Mouse (Mus musculus) urinary bladder, postnatal 25 days (tissue): ENCODE data around the gene Acacb.

ENCODE experiments used
- DNase-seq: peaks from one replicate; pipeline ENCODE4 v3.0.0; 2022; ENCODE audit warnings: low spot score

Acacb gene

GRCm38 (mm10) chr5:114135516-114135915 is 10.8 kb upstream of the Acacb start:
- no peak for DNase-seq

DNA sequence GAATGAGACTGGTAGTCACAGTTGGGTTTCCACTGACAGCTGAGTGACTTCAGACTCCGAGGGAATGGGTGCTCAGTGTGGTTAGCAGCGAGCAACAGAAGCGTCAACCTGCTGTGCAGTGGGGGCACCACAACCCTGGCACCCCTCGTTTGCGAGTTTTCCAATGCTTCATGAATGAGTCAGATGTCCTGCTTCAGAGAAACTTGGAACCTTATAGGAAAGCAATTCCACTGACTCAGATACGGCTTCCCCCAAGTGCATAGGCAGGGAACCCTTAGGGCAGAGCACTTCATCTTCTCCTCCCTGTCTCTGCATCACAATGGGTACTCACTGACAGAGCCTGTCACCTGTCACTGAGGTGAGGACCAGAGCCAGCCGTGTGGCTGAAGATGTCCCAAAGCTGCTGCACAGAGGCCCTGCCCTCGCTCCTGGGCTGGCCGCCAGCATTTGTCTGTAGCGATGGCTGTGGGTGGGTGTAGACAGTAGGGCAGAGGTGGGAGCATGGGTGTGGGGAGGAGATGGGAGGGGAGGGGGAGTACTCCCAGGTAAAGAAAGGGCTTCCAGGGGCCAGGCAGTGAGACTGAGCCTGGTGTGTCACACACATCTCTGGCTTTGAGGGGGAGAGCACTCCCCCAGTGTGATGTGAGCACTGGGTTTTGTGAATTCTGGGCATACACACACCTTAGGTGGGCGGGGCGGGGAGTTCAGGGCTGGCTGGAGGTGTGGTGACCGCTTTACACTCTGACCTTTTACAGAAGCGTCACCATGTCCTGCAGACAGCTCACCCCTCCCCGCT is 8.7 kb upstream of the Acacb start:
- DNase-seq, result no peak

GRCm38 (mm10) chr5:114138277-114139164 is 7.8 kb upstream of the Acacb start:
- no peak for DNase-seq

GRCm38 (mm10) chr5:114139175-114139574 is 7.2 kb upstream of the Acacb start:
- peak; percentile 43 for DNase-seq

DNA sequence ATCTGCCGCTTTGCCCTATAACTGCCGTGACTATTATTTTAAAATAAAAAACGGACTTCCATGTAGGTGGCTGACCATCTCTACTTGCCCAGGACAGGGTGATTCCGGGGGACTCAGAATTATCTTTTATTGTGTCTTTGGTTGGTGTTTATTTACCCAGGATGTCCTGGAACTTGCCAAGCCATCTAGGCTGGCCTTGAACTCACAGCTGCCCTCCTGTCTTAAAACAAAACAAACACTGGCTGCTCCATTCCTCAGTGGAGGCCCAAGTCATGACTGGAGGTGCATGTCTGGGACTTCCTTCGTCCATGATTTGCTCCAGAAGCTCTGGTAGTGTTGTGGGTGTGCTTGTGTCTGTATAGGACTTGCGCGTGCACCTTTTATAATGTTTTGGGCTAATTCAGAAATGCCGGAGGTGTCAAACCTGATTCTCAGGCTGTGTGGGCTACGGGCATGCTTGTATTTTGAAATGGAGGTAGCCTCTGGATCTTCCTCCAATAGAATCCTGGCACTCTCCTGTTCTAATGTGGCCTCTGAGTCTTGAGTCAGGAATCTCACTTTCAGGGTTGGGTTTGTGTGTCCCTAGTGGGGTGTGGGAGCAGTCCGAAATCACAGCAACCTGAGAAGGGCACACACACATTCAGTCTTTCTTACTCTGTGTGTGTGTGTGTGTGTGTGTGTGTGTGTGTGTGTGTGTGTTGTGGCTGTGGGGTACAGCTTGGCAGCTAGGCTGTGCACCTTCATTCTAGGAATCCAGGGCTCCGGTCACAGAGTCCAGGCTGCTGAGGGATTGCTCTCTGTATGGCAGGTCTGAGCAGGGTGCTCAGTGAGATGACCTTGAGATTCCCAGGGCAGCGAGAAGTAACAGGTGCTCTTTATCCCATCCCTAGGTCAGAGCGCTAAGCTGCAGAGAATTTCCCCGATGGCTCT is 973 bp downstream of the Acacb start:
- no peak for DNase-seq

- no peak for DNase-seq
Observed at GRCm38 (mm10) chr5:114152359-114153092, 6.2 kb downstream of the Acacb start.

GRCm38 (mm10) chr5:114153490-114153889 is 7.2 kb downstream of the Acacb start:
- DNase-seq, result no peak

- no peak for DNase-seq
Observed at GRCm38 (mm10) chr5:114154765-114155164, 8.4 kb downstream of the Acacb start.

- no peak for DNase-seq
Observed at GRCm38 (mm10) chr5:114155168-114155933, 9.0 kb downstream of the Acacb start.

GRCm38 (mm10) chr5:114157236-114157635 is 10.9 kb downstream of the Acacb start:
- DNase-seq, result no peak

DNA sequence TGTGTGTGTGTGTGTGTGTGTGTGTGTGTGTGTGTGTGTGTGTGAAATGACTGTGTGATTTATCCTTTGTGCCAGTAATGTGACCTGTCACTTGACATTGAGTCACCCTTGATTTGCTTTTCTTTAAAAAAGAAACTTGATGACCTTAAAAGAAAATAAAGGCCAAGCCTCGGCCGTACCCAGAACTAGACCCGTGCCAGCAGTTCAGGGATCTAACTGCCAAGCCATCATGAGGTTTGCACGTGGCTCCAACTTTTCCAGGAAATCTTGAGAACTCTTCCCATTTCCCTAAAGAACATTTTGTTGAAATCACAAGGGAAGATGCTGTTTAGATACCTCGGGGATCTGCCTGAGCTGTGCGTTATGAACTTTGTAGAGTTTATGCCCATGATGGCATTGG is 15.1 kb downstream of the Acacb start:
- no peak for DNase-seq

GRCm38 (mm10) chr5:114162106-114162815 is 15.9 kb downstream of the Acacb start:
- DNase-seq, result no peak

GRCm38 (mm10) chr5:114163117-114163696 is 16.9 kb downstream of the Acacb start:
- DNase-seq, result no peak

GRCm38 (mm10) chr5:114170345-114170744 is 24.0 kb downstream of the Acacb start:
- no peak for DNase-seq

DNA sequence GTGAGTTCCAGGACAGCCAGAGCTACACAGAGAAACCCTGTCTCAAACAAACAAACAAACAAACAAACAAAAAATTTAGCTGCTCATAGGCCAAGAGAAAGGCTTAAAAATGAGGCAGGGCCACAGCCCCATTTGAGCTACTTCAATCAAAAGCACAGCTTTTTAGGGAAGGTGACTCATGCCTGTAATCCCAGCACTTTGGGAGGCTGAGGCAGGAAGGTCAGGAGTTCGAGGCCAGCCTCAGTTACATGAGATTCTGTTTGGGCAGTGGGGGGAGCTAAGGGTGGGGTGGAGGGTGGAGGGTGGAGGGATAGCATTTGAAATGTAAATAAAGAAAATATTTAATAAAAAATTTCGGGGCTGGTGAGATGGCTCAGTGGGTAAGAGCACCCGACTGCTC is 26.6 kb downstream of the Acacb start:
- no peak for DNase-seq

- no peak for DNase-seq
Observed at GRCm38 (mm10) chr5:114173458-114173857, 27.1 kb downstream of the Acacb start.

GRCm38 (mm10) chr5:114173877-114174581 is 27.7 kb downstream of the Acacb start:
- DNase-seq, result no peak

GRCm38 (mm10) chr5:114174639-114175038 is 28.3 kb downstream of the Acacb start:
- DNase-seq, result peak; percentile 33
